Mouse (Mus musculus): Measurements from ENCODE around the gene Tmem165. TPM values are rescaled to one million over a fixed set of nuclear protein-coding genes. Genes with fewer than 3 reads are reported as not detected.

The Tmem165 gene
- 41.6 and 124 TPM in 2 replicates for polyA plus RNA-seq (2012; rRNA removed)

GRCm38 (mm10) chr5:76183750-76184261 lies at the start of gene Tmem165:
Gene Tmem165 (plus strand): TSS chr5:76183880.

GRCm38 (mm10) chr5:76139808-76140729 lies 43.6 kb upstream of the Tmem165 start, which contains the start of gene Srd5a3:
Gene Srd5a3 (plus strand): TSS chr5:76140271.

Other genes with a start within 250 kb of the Tmem165 start
- 2.3 and 4.2 TPM in 2 replicates for gene Kdr, start 205.4 kb upstream of the Tmem165 start, polyA plus RNA-seq (2012; rRNA removed)
- gene Srd5a3, start 43.6 kb upstream of the Tmem165 start, polyA plus RNA-seq (2012; rRNA removed), result 51.1 and 161 TPM in 2 replicates
- 3.5 and 5.4 TPM in 2 replicates for gene Clock, start 120.9 kb downstream of the Tmem165 start, polyA plus RNA-seq (2012; rRNA removed)
- not detected in 2 replicates for gene Pdcl2, start 147.3 kb downstream of the Tmem165 start, polyA plus RNA-seq (2012; rRNA removed)
- 12.5 and 27.3 TPM in 2 replicates for gene Nmu, start 179.9 kb downstream of the Tmem165 start, polyA plus RNA-seq (2012; rRNA removed)